Mouse (Mus musculus): ENCODE results near the gene Ndufs8.

- TF ChIP-seq CTCF (IDR thresholded peaks at IDR 0.05; ENCODE audit: low read depth) (0 out of 2 replicates have a peak, but pooled peaks have one; percentile 5), EP300 (IDR thresholded peaks at IDR 0.05; ENCODE audit: low read depth) (no peak)
Measured at GRCm38 (mm10) chr19:3922661-3923371, 10.2 kb upstream of the Ndufs8 start.
